Comparison of ENCODE assay signal across 8 mouse cellular contexts in genomic region chr8:72722769-72723650, GRCm38 (mm10). TPM values are rescaled to one million over a fixed set of nuclear protein-coding genes. Genes with fewer than 3 reads are reported as not detected.
DNase-seq lines count a peak whose midpoint lies in the region; ATAC-seq lines count a peak whose summit lies in the region.

Gene Sin3b, plus strand, starts transcription at chr8:72723285.

- no peaks in the 10 kb centered on the region for H3K9me3 ChIP-seq in hindbrain, embryonic 16.5 days (ENCODE audit: control insufficient read depth, low read length)

- H3K27ac ChIP-seq in hindbrain, embryonic 16.5 days (ENCODE audit: low read depth, low read length), result peak within 1 kb of the TSS; percentile 44; the same call in 1 of the 2 replicates
- peak within 1 kb of the TSS; percentile 18; the same call in 1 of the 2 replicates for H3K27ac ChIP-seq in macrophage

- peak; percentile 99 for ATAC-seq in hindbrain, embryonic 16.5 days

- H3K4me1 ChIP-seq in hindbrain, embryonic 16.5 days (ENCODE audit: control insufficient read depth, insufficient read depth, low read depth, low read length), result peaks cover 12% of the 10 kb centered on the region

- peak within 1 kb of the TSS; percentile 69 for H3K4me3 ChIP-seq in hindbrain, embryonic 16.5 days (ENCODE audit: low read length)
- peak within 1 kb of the TSS; percentile 89 for H3K4me3 ChIP-seq in macrophage (ENCODE audit: inconsistent target)

- H3K27me3 ChIP-seq in hindbrain, embryonic 16.5 days (replicated peaks; ENCODE audit: control insufficient read depth, insufficient read depth, low read length), result no peaks in the 10 kb centered on the region

- 16% methylated on average over 48 of the region's 56 CpGs for WGBS in hindbrain, embryonic 16.5 days
- WGBS in macrophage (ENCODE audit: missing documents), result 15% methylated on average over 53 of the region's 56 CpGs

- H3K36me3 ChIP-seq in hindbrain, embryonic 16.5 days (ENCODE audit: control insufficient read depth, insufficient read depth, low read length), result peaks cover 27% of the 10 kb centered on the region
- H3K36me3 ChIP-seq in macrophage (ENCODE audit: inconsistent target), result peaks cover 31% of the 10 kb centered on the region

- peaks cover 18% of the 10 kb centered on the region; the same call in 1 of the 2 replicates for H3K79me2 ChIP-seq in macrophage (ENCODE audit: inconsistent target)

- peak; percentile 75 for DNase-seq in WW6 (ENCODE audit: low read depth, low spot score)
- DNase-seq in cerebellum, postnatal 4 days (ENCODE audit: low spot score in 2 of 2), result peak; percentile 91 to 95
- DNase-seq in gastrocnemius, adult 18-20 months (ENCODE audit: low spot score), result peak; percentile 97
- DNase-seq in left cerebral cortex, adult 18-20 months (ENCODE audit: low spot score in 2 of 2), result peak; percentile 95 to 96
- DNase-seq in right cerebral cortex, adult 18-20 months, result peak; percentile 93
- peak; percentile 78 for DNase-seq in urinary bladder, postnatal 10 days (ENCODE audit: low spot score)

- H3K9ac ChIP-seq in hindbrain, embryonic 16.5 days (ENCODE audit: low read depth, low read length), result peak within 1 kb of the TSS; percentile 88

- H3K4me2 ChIP-seq in hindbrain, embryonic 16.5 days (ENCODE audit: low read length), result peak within 1 kb of the TSS; percentile 63

RNA-seq across cellular contexts. Expression of gene Sin3b, which starts in this region (rescaled TPM):
- 10 to 100 TPM; 31.5 to 34.4 TPM for total RNA-seq in gastrocnemius, adult 18-20 months (2021)
- 176 and 177 TPM in 2 replicates for polyA plus RNA-seq in hindbrain, embryonic 16.5 days (2015; fragmentation: Nextera tagmentation; extraction: Ambion mirVana)
- total RNA-seq in left cerebral cortex, adult 18-20 months (2021), result 100 to 1,000 TPM; 134 to 140 TPM
- total RNA-seq in macrophage (2018; cell fraction: chromatin; rRNA removed), result 100 to 1,000 TPM; 113 to 211 (median 144) TPM
- 100 to 1,000 TPM; 100 to 142 (median 120) TPM for total RNA-seq in macrophage (2018; cell fraction: cytosol; rRNA removed)
- total RNA-seq in macrophage (2018; cell fraction: nucleus; rRNA removed), result 100 to 1,000 TPM in 9 of 26 experiments, 10 to 100 TPM in 17; 62.6 to 151 (median 91.1) TPM
- polyA plus RNA-seq in macrophage (2018), result 108 to 154 TPM (median 139 TPM) in 3 replicates

Comparison
In these comparisons a context has a peak if more than half of its experiments do, and no peak if none do; other contexts are left out.
1. Peak in every context shown above with its lines: DNase-seq, ATAC-seq, H3K4me3 ChIP-seq and H3K27ac ChIP-seq.